Mouse (Mus musculus): ENCODE measurements around the gene Cox6a2. TPM values are rescaled to one million over a fixed set of nuclear protein-coding genes. Genes with fewer than 3 reads are reported as not detected.

The Cox6a2 gene
- not detected in 2 replicates for polyA plus RNA-seq (2014; fragmentation: Nextera tagmentation; extraction: Ambion mirVana)

DNA sequence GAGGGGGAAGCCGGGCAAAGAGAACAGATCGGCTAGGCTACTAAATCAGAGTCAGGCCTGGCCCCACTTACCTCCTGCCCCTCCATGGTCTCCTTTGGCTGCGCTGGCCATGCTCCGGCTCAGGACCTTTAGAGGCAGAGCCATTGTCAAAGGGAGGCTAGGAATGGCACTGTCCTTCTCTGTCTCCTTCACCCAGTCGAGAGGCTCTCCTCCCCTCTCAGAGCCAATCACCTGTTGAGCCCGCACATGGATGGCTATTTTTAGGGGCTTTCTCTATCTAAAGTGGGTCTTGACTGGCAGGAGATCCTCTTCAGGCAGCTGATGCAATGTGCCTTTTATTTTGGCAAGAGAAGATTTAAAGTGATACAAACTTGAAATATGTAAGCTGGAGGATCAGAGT, at the start of gene Cox6a2:
Gene Cox6a2, minus strand, starts transcription at position 236 of the 400 bp plus-strand sequence.
- Histone ChIP-seq H3K4me1 (replicated peaks; ENCODE audit: control insufficient read depth, insufficient read depth, low read length) (no peaks in the 10 kb centered on the region), H3K4me2 (replicated peaks) (no peak within 1 kb of the TSS), H3K4me3 (replicated peaks; ENCODE audit: low read length) (no peak within 1 kb of the TSS), H3K27me3 (ENCODE audit: control insufficient read depth, insufficient read depth, low read length) (no peaks in the 10 kb centered on the region), H3K9ac (no peak within 1 kb of the TSS), H3K36me3 (replicated peaks; ENCODE audit: control insufficient read depth, insufficient read depth) (no peaks in the 10 kb centered on the region), H3K9me3 (ENCODE audit: control insufficient read depth, low read length) (no peaks in the 10 kb centered on the region), H3K27ac (no peak within 1 kb of the TSS)
- WGBS = 85% methylated on average over 6 of the region's 6 CpGs
- no peak for ATAC-seq (ENCODE audit: low FRiP score)
- DNase-seq (ENCODE audit: low spot score) = no peak

DNA sequence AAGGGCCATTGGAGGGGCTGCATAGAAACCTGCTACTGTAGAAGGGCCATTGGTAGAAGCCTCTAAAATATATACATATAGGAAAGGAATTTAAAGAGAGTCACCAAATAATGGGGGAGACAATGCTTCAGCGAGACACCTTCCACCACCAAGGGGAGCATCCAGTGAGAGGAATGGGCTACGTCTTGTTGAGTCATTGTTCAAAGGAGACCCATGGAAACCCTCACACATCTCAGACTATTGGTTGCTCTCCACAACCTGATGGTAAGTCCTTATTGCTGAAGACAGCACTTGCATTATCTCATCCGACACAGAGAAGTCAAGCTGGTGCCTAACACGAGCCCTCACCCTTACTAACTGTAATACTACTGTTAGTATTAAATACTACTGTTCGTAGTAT, 49.6 kb upstream of the Cox6a2 start:
- Histone ChIP-seq H3K4me2 (replicated peaks) (no peak overlapping the region), H3K27ac (no peak overlapping the region), H3K4me1 (replicated peaks; ENCODE audit: control insufficient read depth, insufficient read depth, low read length) (peaks cover 9% of the 10 kb centered on the region), H3K27me3 (ENCODE audit: control insufficient read depth, insufficient read depth, low read length) (no peaks in the 10 kb centered on the region), H3K9ac (no peak overlapping the region), H3K4me3 (replicated peaks; ENCODE audit: low read length) (no peak overlapping the region), H3K36me3 (replicated peaks; ENCODE audit: control insufficient read depth, insufficient read depth) (no peaks in the 10 kb centered on the region), H3K9me3 (ENCODE audit: control insufficient read depth, low read length) (no peaks in the 10 kb centered on the region)
- whole genome bisulfite sequencing = 89% methylated on average over 5 of the region's 5 CpGs
- ATAC-seq (ENCODE audit: low FRiP score) (no peak), DNase-seq (ENCODE audit: low spot score) (no peak)

DNA sequence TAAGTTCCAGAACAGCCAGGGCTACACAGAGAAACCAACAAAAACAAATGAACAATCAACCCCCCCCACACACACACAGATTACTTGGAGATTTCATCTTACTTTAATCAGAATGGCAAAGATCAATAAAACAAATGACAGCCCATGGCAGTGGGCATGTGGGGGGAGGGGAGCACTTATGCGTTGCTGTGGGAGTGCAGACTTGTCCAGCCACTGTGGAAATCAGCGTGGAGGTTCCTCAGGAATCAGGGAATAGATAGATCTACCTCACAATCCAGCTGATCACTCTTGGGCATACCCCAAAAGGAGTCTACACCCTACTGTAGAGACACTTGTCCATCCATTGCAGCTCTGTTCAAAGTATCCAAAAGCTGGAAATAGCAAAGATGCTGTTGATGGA, 48.8 kb upstream of the Cox6a2 start:
- WGBS = 61% methylated on average over 2 of the region's 2 CpGs
- ATAC-seq (ENCODE audit: low FRiP score) (no peak), DNase-seq (ENCODE audit: low spot score) (no peak)
- H3K27ac ChIP-seq = no peak overlapping the region
- H3K4me3 ChIP-seq (replicated peaks; ENCODE audit: low read length) = no peak overlapping the region
- H3K4me1 ChIP-seq (replicated peaks; ENCODE audit: control insufficient read depth, insufficient read depth, low read length) = peaks cover 9% of the 10 kb centered on the region
- no peak overlapping the region for H3K4me2 ChIP-seq (replicated peaks)
- no peak overlapping the region for H3K9ac ChIP-seq
- H3K36me3 ChIP-seq (replicated peaks; ENCODE audit: control insufficient read depth, insufficient read depth) = no peaks in the 10 kb centered on the region
- no peaks in the 10 kb centered on the region for H3K27me3 ChIP-seq (ENCODE audit: control insufficient read depth, insufficient read depth, low read length)
- no peaks in the 10 kb centered on the region for H3K9me3 ChIP-seq (ENCODE audit: control insufficient read depth, low read length)

DNA sequence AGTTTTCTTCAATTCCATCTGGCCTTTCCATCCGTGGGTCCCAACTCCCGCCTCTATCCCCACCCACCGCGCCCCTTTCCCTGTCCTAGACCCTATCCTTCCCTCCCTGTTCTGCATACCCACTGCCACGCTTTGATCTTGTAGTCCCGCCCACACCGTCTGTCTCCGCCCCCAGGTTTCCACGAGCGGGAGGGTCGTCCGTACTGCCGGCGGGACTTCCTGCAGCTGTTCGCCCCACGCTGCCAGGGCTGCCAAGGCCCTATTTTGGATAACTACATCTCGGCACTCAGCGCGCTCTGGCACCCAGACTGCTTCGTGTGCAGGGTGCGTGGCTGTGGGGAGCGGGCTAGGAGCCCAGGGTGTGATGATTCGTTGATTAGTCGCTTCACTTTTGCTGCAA, 46.4 kb upstream of the Cox6a2 start:
- H3K36me3 ChIP-seq (replicated peaks; ENCODE audit: control insufficient read depth, insufficient read depth) = no peaks in the 10 kb centered on the region
- ATAC-seq (ENCODE audit: low FRiP score) (peak; percentile 65; the same call in 1 of the 2 replicates), DNase-seq (ENCODE audit: low spot score) (peak; percentile 28)
- peak overlapping the region; percentile 46; the same call in 1 of the 2 replicates for H3K9ac ChIP-seq
- WGBS = 12% methylated on average over 24 of the region's 24 CpGs
- peak overlapping the region; percentile 30 for H3K4me3 ChIP-seq (replicated peaks; ENCODE audit: low read length)
- peaks cover 9% of the 10 kb centered on the region for H3K4me1 ChIP-seq (replicated peaks; ENCODE audit: control insufficient read depth, insufficient read depth, low read length)
- no peak overlapping the region for H3K27ac ChIP-seq
- no peaks in the 10 kb centered on the region for H3K27me3 ChIP-seq (ENCODE audit: control insufficient read depth, insufficient read depth, low read length)
- no peaks in the 10 kb centered on the region for H3K9me3 ChIP-seq (ENCODE audit: control insufficient read depth, low read length)
- peak overlapping the region; percentile 55 for H3K4me2 ChIP-seq (replicated peaks)

DNA sequence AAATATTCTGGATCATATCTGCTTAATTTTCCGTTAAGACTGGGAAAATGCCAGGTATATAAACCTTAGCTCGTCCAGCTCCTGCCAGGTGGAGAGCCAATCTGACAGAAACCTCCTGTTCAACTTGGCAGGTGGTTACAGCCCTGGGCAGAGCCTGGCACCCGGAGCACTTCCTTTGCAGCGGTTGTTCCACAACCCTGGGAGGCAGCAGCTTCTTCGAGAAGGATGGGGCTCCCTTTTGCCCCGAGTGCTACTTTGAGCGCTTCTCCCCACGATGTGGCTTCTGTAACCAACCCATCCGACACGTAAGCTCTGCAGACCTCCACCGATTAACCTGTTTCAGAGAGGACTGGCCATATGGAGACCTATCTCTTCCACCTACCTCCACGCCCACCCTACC, 45.8 kb upstream of the Cox6a2 start:
- peak overlapping the region; percentile 30; the same call in 1 of the 2 replicates for H3K4me3 ChIP-seq (replicated peaks; ENCODE audit: low read length)

DNA sequence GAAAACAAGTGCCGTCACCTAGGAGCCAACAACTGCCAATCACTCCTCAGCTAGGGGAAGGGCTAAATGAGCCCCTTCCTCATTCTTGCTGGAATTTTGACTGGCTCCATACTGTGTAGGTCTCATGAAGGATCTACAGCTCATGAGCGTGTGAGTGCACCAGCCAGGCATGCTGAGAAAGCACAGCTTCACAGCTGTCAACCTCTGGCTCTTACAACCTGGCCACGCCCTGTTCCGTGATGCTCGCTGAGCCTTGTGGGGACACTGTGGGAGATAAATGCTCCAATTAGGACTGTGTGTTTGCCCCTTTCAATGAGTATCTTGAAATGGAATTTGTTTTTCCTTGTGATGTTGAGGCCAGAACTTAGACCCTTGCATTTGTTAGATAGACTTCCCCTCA, 43.8 kb upstream of the Cox6a2 start:
- H3K9ac ChIP-seq = no peak overlapping the region
- H3K4me2 ChIP-seq (replicated peaks) = no peak overlapping the region
- peaks cover 3% of the 10 kb centered on the region; the same call in 1 of the 2 replicates for H3K36me3 ChIP-seq (replicated peaks; ENCODE audit: control insufficient read depth, insufficient read depth)
- H3K4me1 ChIP-seq (replicated peaks; ENCODE audit: control insufficient read depth, insufficient read depth, low read length) = peaks cover 14% of the 10 kb centered on the region
- no peak for DNase-seq (ENCODE audit: low spot score)
- H3K27me3 ChIP-seq (ENCODE audit: control insufficient read depth, insufficient read depth, low read length) = no peaks in the 10 kb centered on the region
- H3K27ac ChIP-seq = no peak overlapping the region
- H3K9me3 ChIP-seq (ENCODE audit: control insufficient read depth, low read length) = no peaks in the 10 kb centered on the region
- no peak overlapping the region for H3K4me3 ChIP-seq (replicated peaks; ENCODE audit: low read length)
- ATAC-seq (ENCODE audit: low FRiP score) = no peak
- WGBS = 86% methylated on average over 5 of the region's 5 CpGs

More for the DNA sequence above, 45.8 kb upstream of the Cox6a2 start:
- no peak overlapping the region for H3K27ac ChIP-seq
- peaks cover 9% of the 10 kb centered on the region for H3K4me1 ChIP-seq (replicated peaks; ENCODE audit: control insufficient read depth, insufficient read depth, low read length)
- WGBS = 54% methylated on average over 12 of the region's 12 CpGs
- ATAC-seq (ENCODE audit: low FRiP score) = no peak
- no peak overlapping the region for H3K9ac ChIP-seq
- no peaks in the 10 kb centered on the region for H3K27me3 ChIP-seq (ENCODE audit: control insufficient read depth, insufficient read depth, low read length)
- DNase-seq (ENCODE audit: low spot score) = no peak
- no peaks in the 10 kb centered on the region for H3K9me3 ChIP-seq (ENCODE audit: control insufficient read depth, low read length)
- no peaks in the 10 kb centered on the region for H3K36me3 ChIP-seq (replicated peaks; ENCODE audit: control insufficient read depth, insufficient read depth)
- H3K4me2 ChIP-seq (replicated peaks) = peak overlapping the region; percentile 55

DNA sequence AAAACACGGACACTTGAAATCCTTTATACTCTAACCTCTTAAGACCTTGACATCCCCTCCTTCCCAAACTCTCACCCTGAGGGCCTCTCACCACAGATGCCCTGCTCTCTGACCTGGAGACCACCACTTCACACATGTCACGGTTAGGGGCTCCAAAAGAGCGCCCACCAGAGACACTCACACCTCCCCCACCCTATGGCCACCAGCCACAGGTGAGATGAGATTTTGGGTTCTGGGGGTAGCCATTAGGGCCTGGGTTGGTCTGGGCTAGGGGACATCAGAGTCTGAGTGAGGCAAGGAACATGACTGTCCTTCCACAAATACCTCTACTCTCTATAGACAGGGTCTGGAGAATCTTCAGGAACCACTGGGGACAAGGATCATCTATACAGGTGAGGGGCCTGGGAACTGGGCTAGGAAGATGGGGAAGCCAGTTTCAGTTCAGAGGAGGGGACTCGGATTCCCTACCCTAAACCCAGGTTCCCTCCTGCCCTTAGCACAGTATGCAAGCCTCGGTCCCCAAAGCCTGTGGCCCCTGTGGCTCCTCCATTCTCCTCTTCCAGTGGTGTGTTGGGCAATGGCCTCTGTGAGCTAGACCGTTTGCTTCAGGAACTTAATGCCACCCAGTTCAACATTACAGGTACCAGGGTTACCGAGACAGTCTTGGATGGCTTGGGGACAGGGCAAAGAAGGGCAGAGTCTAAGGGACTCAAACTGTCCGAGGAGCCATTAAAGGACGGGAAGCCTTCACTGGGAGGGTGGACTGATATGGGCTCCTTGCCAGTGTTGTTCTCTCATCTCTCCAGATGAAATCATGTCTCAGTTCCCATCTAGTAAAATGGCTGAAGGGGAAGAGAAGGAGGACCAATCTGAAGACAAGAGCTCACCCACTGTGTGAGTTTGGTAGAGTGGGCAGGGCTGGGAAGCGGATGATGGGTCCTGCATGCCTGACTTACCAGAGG, 42.2 kb upstream of the Cox6a2 start:
- Histone ChIP-seq H3K9me3 (ENCODE audit: control insufficient read depth, low read length) (no peaks in the 10 kb centered on the region), H3K9ac (no peak overlapping the region), H3K27ac (no peak overlapping the region), H3K36me3 (replicated peaks; ENCODE audit: control insufficient read depth, insufficient read depth) (peaks cover 15% of the 10 kb centered on the region), H3K27me3 (ENCODE audit: control insufficient read depth, insufficient read depth, low read length) (no peaks in the 10 kb centered on the region), H3K4me2 (replicated peaks) (peak overlapping the region; percentile 48), H3K4me3 (replicated peaks; ENCODE audit: low read length) (0 out of 2 replicates have a peak overlapping the region, but pooled peaks have one; percentile 28), H3K4me1 (replicated peaks; ENCODE audit: control insufficient read depth, insufficient read depth, low read length) (peaks cover 14% of the 10 kb centered on the region)
- DNase-seq (ENCODE audit: low spot score) (no peak), ATAC-seq (ENCODE audit: low FRiP score) (no peak)
- 81% methylated on average over 10 of the region's 10 CpGs for WGBS

DNA sequence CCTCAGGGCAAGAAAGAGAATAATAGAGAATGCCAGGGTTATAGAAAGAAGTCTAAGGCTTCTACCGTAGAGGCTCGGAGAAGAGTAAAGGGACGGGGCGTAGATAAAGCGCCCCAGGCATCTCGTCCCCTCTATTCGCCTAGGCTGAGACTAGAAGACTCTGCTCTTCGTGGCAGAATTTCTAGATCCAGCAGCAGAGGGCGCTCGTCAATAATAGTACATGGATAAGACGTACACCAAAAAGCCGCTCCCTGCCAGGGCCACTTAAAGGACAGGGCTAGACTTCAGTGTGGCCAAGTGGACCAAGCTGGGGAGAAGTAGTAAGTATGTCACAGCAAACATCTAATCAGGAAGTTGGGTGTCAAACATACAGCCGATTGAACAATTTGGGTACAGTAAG, 41.3 kb upstream of the Cox6a2 start:
- peak overlapping the region; percentile 53 for H3K27ac ChIP-seq
- 1% methylated on average over 13 of the region's 13 CpGs for WGBS
- peak; percentile 83 for ATAC-seq (ENCODE audit: low FRiP score)

DNA sequence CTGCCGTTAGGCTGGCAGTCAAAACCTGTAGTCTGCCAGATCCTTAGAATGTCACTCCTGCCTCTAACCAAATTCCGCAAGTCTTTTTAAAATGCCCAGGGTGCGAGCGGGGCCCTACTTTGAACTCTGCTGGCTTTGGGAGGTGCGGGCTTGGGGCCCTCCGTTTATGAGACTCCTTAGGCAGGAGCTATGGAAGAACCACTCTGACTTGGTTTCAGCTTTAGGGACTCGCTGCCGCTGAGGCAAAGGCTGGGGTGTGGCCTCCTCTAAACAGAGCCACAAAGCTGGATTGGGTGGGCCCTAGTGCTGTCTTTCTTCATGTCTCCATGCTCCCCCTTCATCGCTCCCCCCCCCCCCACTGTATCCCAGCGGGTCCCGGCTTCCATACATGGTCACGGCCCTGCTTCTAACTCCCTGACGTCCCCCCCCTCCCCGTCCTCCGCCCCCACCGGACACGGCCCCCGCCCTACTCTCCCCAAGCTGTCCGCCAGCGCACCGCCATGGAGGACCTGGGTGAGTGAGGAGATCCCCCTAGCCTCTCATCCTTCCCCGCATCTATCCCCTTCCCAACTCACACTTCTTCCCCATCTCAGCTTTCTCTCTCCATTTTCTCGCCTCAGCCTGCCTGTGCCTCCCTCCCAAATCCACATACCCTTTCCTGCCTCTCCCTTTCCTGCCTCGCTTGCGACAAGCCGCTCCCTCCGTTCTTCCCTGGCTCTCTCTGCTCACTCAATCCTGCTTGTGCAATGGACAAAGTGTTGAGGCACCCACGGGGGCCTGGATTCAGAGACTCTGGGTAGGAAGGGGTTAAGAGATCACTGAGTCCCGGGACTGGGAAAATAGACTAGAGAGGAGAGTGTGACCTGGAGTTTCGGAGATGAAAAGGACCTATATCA, 40.6 kb upstream of the Cox6a2 start, which contains the start of gene Tgfb1i1:
Gene Tgfb1i1, plus strand, starts transcription at position 317 of the 896 bp plus-strand sequence.
- WGBS = 2% methylated on average over 28 of the region's 30 CpGs
- ATAC-seq (ENCODE audit: low FRiP score) = peak; percentile 62

More for the DNA sequence above, 41.3 kb upstream of the Cox6a2 start:
- Histone ChIP-seq H3K9ac (peak overlapping the region; percentile 40), H3K4me3 (replicated peaks; ENCODE audit: low read length) (peak overlapping the region; percentile 28), H3K4me2 (replicated peaks) (peak overlapping the region; percentile 48), H3K4me1 (replicated peaks; ENCODE audit: control insufficient read depth, insufficient read depth, low read length) (peaks cover 10% of the 10 kb centered on the region), H3K36me3 (replicated peaks; ENCODE audit: control insufficient read depth, insufficient read depth) (peaks cover 24% of the 10 kb centered on the region), H3K27me3 (ENCODE audit: control insufficient read depth, insufficient read depth, low read length) (no peaks in the 10 kb centered on the region), H3K9me3 (ENCODE audit: control insufficient read depth, low read length) (no peaks in the 10 kb centered on the region)
- DNase-seq (ENCODE audit: low spot score) = peak; percentile 93

More for the DNA sequence above, 40.6 kb upstream of the Cox6a2 start, which contains the start of gene Tgfb1i1:
- Histone ChIP-seq H3K36me3 (replicated peaks; ENCODE audit: control insufficient read depth, insufficient read depth) (peaks cover 31% of the 10 kb centered on the region), H3K4me1 (replicated peaks; ENCODE audit: control insufficient read depth, insufficient read depth, low read length) (peaks cover 5% of the 10 kb centered on the region; the same call in 1 of the 2 replicates), H3K9me3 (ENCODE audit: control insufficient read depth, low read length) (no peaks in the 10 kb centered on the region), H3K27me3 (ENCODE audit: control insufficient read depth, insufficient read depth, low read length) (no peaks in the 10 kb centered on the region), H3K9ac (peak within 1 kb of the TSS; percentile 40), H3K4me3 (replicated peaks; ENCODE audit: low read length) (peak within 1 kb of the TSS; percentile 28), H3K4me2 (replicated peaks) (peak within 1 kb of the TSS; percentile 48), H3K27ac (peak within 1 kb of the TSS; percentile 53)
- DNase-seq (ENCODE audit: low spot score) = peak; percentile 34

Measured in hindbrain, embryonic 14.5 days (tissue).